Mouse (Mus musculus) kidney, embryonic 15.5 days (tissue): Measurements from ENCODE around the gene Fmnl2. TPM values are rescaled to one million over a fixed set of nuclear protein-coding genes. Genes with fewer than 3 reads are reported as not detected.

Experiments used
- ATAC-seq: fragments of 200-750 bp; cut with Nextera tagmentation; replicated peaks from 2 replicates; pipeline ENCODE4 v1.8.0; 2017; ENCODE audit warnings: moderate TSS enrichment; ENCODE audit not compliant: low FRiP score
- H3K27ac ChIP-seq: fragments of 300-500 bp; sonication (generic); 2 replicates; pipeline ENCODE4 v1.5.1; 2015; ENCODE audit warnings: mild to moderate bottlenecking, inconsistent platforms
- H3K27me3 ChIP-seq: fragments of 300-500 bp; sonication (generic); 2 replicates; pipeline ENCODE4 v1.6.1; 2015; ENCODE audit warnings: inconsistent platforms
- H3K36me3 ChIP-seq: fragments of 300-500 bp; sonication (generic); 2 replicates; pipeline ENCODE4 v1.6.1; 2015; ENCODE audit warnings: inconsistent platforms
- H3K4me1 ChIP-seq: fragments of 300-500 bp; sonication (generic); 2 replicates; pipeline ENCODE4 v1.6.1; 2015; ENCODE audit warnings: inconsistent platforms
- H3K4me2 ChIP-seq: fragments of 300-500 bp; sonication (generic); 2 replicates; pipeline ENCODE4 v1.6.1; 2015; ENCODE audit warnings: moderate library complexity, mild to moderate bottlenecking, inconsistent platforms
- H3K4me3 ChIP-seq: fragments of 300-500 bp; sonication (generic); replicated peaks from 2 replicates; pipeline ENCODE4 v1.5.1; 2015; ENCODE audit warnings: mild to moderate bottlenecking, inconsistent platforms
- H3K9ac ChIP-seq: fragments of 300-500 bp; sonication (generic); 2 replicates; pipeline ENCODE4 v1.6.1; 2015; ENCODE audit warnings: mild to moderate bottlenecking, inconsistent platforms
- H3K9me3 ChIP-seq: fragments of 300-500 bp; sonication (generic); replicated peaks from 2 replicates; pipeline ENCODE4 v1.6.1; 2016; ENCODE audit warnings: inconsistent platforms
- WGBS: fragments of 180-500 bp; shearing (Covaris S2); methylation state at CpG from one replicate; pipeline ENCODE4 v1.1.7; 2015; ENCODE audit warnings: mixed read lengths; 5-methylcytosine and 5-hydroxymethylcytosine counted together
- polyA plus RNA-seq: library from polyadenylated mRNA; unstranded; fragments of >200 nt; fragmentation: Nextera tagmentation; extraction: Ambion mirVana; gene quantifications from 2 replicates; pipeline ENCODE4 v1.2.1, GENCODE M21; 2015

The Fmnl2 gene
- polyA plus RNA-seq, 1 experiment from 2014 or later: 8.0 TPM

GRCm38 (mm10) chr2:52843861-52844260 is 13.8 kb upstream of the Fmnl2 start:
- H3K36me3 ChIP-seq: no peaks in the 10 kb centered on the region
- H3K9me3 ChIP-seq: no peaks in the 10 kb centered on the region
- no peak overlapping the region for H3K4me3 ChIP-seq
- H3K4me1 ChIP-seq: no peaks in the 10 kb centered on the region
- no peak overlapping the region for H3K27ac ChIP-seq
- 82% methylated on average over 2 of the region's 2 CpGs for WGBS
- ATAC-seq: no peak
- no peak overlapping the region for H3K4me2 ChIP-seq
- no peak overlapping the region for H3K9ac ChIP-seq
- no peaks in the 10 kb centered on the region; the same call in 1 of the 2 replicates for H3K27me3 ChIP-seq

GRCm38 (mm10) chr2:52844936-52845752 is 12.5 kb upstream of the Fmnl2 start:
- H3K4me3 ChIP-seq: no peak overlapping the region
- no peak for ATAC-seq
- 63% methylated on average over 14 of the region's 14 CpGs for WGBS
- no peaks in the 10 kb centered on the region for H3K9me3 ChIP-seq
- no peaks in the 10 kb centered on the region for H3K36me3 ChIP-seq
- no peaks in the 10 kb centered on the region; the same call in 1 of the 2 replicates for H3K27me3 ChIP-seq
- no peak overlapping the region for H3K4me2 ChIP-seq
- no peak overlapping the region for H3K9ac ChIP-seq
- no peaks in the 10 kb centered on the region for H3K4me1 ChIP-seq
- no peak overlapping the region for H3K27ac ChIP-seq

GRCm38 (mm10) chr2:52846506-52846905 is 11.2 kb upstream of the Fmnl2 start:
- Histone ChIP-seq H3K4me3 (no peak overlapping the region), H3K4me1 (no peaks in the 10 kb centered on the region), H3K4me2 (no peak overlapping the region), H3K9me3 (no peaks in the 10 kb centered on the region), H3K27ac (no peak overlapping the region), H3K36me3 (no peaks in the 10 kb centered on the region), H3K9ac (no peak overlapping the region), H3K27me3 (no peaks in the 10 kb centered on the region; the same call in 1 of the 2 replicates)
- 49% methylated on average over 3 of the region's 3 CpGs for WGBS
- ATAC-seq: no peak

GRCm38 (mm10) chr2:52849092-52849491 is 8.6 kb upstream of the Fmnl2 start:
- Histone ChIP-seq H3K4me3 (no peak overlapping the region), H3K4me1 (no peaks in the 10 kb centered on the region), H3K27me3 (no peaks in the 10 kb centered on the region; the same call in 1 of the 2 replicates), H3K4me2 (no peak overlapping the region), H3K9me3 (no peaks in the 10 kb centered on the region), H3K36me3 (no peaks in the 10 kb centered on the region), H3K27ac (no peak overlapping the region), H3K9ac (no peak overlapping the region)
- no peak for ATAC-seq
- 69% methylated on average over 3 of the region's 3 CpGs for WGBS

- H3K9ac ChIP-seq: peak overlapping the region; percentile 82
- no peaks in the 10 kb centered on the region for H3K9me3 ChIP-seq
- peaks cover 36% of the 10 kb centered on the region for H3K4me1 ChIP-seq
- H3K4me2 ChIP-seq: peak overlapping the region; percentile 77
- H3K4me3 ChIP-seq: peak overlapping the region; percentile 84
- WGBS: under 1% methylated on average over 45 of the region's 46 CpGs
- ATAC-seq: peak; percentile 52
- H3K27ac ChIP-seq: peak overlapping the region; percentile 73
- H3K36me3 ChIP-seq: no peaks in the 10 kb centered on the region
- H3K27me3 ChIP-seq: no peaks in the 10 kb centered on the region
Observed at GRCm38 (mm10) chr2:52858529-52859465, 1.1 kb downstream of the Fmnl2 start.

- Histone ChIP-seq H3K4me2 (peak overlapping the region; percentile 77), H3K27me3 (no peaks in the 10 kb centered on the region), H3K4me3 (peak overlapping the region; percentile 84), H3K36me3 (no peaks in the 10 kb centered on the region), H3K9me3 (no peaks in the 10 kb centered on the region), H3K9ac (peak overlapping the region; percentile 82), H3K27ac (peak overlapping the region; percentile 73), H3K4me1 (peaks cover 36% of the 10 kb centered on the region)
- no peak for ATAC-seq
- WGBS: 6% methylated on average over 7 of the region's 7 CpGs
Observed at GRCm38 (mm10) chr2:52859466-52859840, 1.8 kb downstream of the Fmnl2 start.

- H3K9me3 ChIP-seq: no peaks in the 10 kb centered on the region
- H3K27me3 ChIP-seq: no peaks in the 10 kb centered on the region
- H3K4me1 ChIP-seq: peaks cover 36% of the 10 kb centered on the region
- WGBS: 14% methylated on average over 8 of the region's 8 CpGs
- peak overlapping the region; percentile 77 for H3K4me2 ChIP-seq
- ATAC-seq: no peak
- peak overlapping the region; percentile 36 for H3K9ac ChIP-seq
- no peaks in the 10 kb centered on the region for H3K36me3 ChIP-seq
- H3K4me3 ChIP-seq: peak overlapping the region; percentile 84
- H3K27ac ChIP-seq: peak overlapping the region; percentile 73
Observed at GRCm38 (mm10) chr2:52860111-52860775, 2.6 kb downstream of the Fmnl2 start.

GRCm38 (mm10) chr2:52862046-52862759 is 4.5 kb downstream of the Fmnl2 start:
- Histone ChIP-seq H3K4me1 (peaks cover 34% of the 10 kb centered on the region), H3K4me3 (no peak overlapping the region), H3K27ac (no peak overlapping the region), H3K9me3 (no peaks in the 10 kb centered on the region), H3K27me3 (no peaks in the 10 kb centered on the region), H3K36me3 (peaks cover 4% of the 10 kb centered on the region), H3K9ac (no peak overlapping the region), H3K4me2 (no peak overlapping the region)
- ATAC-seq: no peak
- WGBS: 84% methylated on average over 9 of the region's 9 CpGs

- Histone ChIP-seq H3K27ac (no peak overlapping the region), H3K27me3 (no peaks in the 10 kb centered on the region), H3K9ac (no peak overlapping the region), H3K36me3 (peaks cover 9% of the 10 kb centered on the region), H3K9me3 (no peaks in the 10 kb centered on the region), H3K4me2 (no peak overlapping the region), H3K4me1 (peaks cover 32% of the 10 kb centered on the region), H3K4me3 (no peak overlapping the region)
- ATAC-seq: no peak
- 65% methylated on average over 4 of the region's 4 CpGs for WGBS
Observed at GRCm38 (mm10) chr2:52862760-52863124, 5.1 kb downstream of the Fmnl2 start.

- 92% methylated on average over 7 of the region's 7 CpGs for WGBS
- ATAC-seq: no peak
- Histone ChIP-seq H3K4me1 (peaks cover 32% of the 10 kb centered on the region), H3K36me3 (peaks cover 12% of the 10 kb centered on the region), H3K9me3 (no peaks in the 10 kb centered on the region), H3K9ac (no peak overlapping the region), H3K27ac (no peak overlapping the region), H3K4me3 (no peak overlapping the region), H3K4me2 (no peak overlapping the region), H3K27me3 (no peaks in the 10 kb centered on the region)
Observed at GRCm38 (mm10) chr2:52864635-52865034, 7.0 kb downstream of the Fmnl2 start.

- Histone ChIP-seq H3K27me3 (no peaks in the 10 kb centered on the region), H3K4me2 (no peak overlapping the region), H3K4me3 (no peak overlapping the region), H3K9ac (no peak overlapping the region), H3K4me1 (peaks cover 17% of the 10 kb centered on the region), H3K36me3 (peaks cover 12% of the 10 kb centered on the region), H3K27ac (no peak overlapping the region), H3K9me3 (no peaks in the 10 kb centered on the region)
- ATAC-seq: no peak
- WGBS: 54% methylated on average over 3 of the region's 3 CpGs
Observed at GRCm38 (mm10) chr2:52866151-52866550, 8.5 kb downstream of the Fmnl2 start.
